Mouse (Mus musculus): ENCODE results near the gene Enox1.

GRCm38 (mm10) chr14:77600773-77601172 lies 444.2 kb downstream of the Enox1 start:
- TF ChIP-seq CTCF (conservative IDR thresholded peaks at IDR 0.05; ENCODE audit: low read length), result no peak
- TF ChIP-seq POU5F1 (IDR thresholded peaks at IDR 0.05; ENCODE audit: borderline replicate concordance, low read length), result no peak
- TF ChIP-seq NANOG (IDR thresholded peaks at IDR 0.05; ENCODE audit: borderline replicate concordance, low read length), result no peak
